Mouse (Mus musculus) adrenal gland, adult 2 months (tissue): ENCODE results near the gene Abca9. TPM values are rescaled to one million over a fixed set of nuclear protein-coding genes. Genes with fewer than 3 reads are reported as not detected.

ENCODE experiments used
- DNase-seq: peaks from one replicate; pipeline ENCODE4 v3.0.0; 2021
- polyA plus RNA-seq: library from polyadenylated mRNA; depleted of rRNA; stranded (reverse); fragments of >200 nt; gene quantifications from 2 replicates; pipeline ENCODE4 v1.2.3, GENCODE M21; 2012; rRNA removed
- total RNA-seq, 2 experiments: library from RNA; stranded (reverse); gene quantifications; 2 replicates each; pipeline ENCODE4 v1.2.3; 2021

Gene Abca9
- total and polyA plus RNA-seq, 3 experiments: 0.42 to 21.3 (median 19.0) TPM

DNA sequence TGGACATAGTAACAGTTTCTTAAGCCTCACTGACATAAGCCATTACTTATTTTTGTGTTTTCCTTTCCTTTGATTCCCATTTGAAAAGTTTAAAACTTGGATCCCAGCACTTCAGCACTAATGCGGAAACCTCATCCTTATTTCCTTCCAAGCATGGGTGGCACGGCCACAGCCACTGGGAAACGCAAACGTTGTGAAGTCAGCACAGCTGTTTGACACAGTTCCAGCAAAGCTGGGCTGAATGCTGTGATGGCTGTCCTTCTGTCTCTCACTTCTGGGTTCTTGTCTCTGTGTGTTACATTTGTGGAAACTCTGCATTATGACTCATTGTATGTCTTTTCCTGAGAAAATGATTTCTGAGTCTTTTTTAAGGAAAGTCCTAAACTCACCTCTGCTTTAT is 107.0 kb downstream of the Abca9 start:
- no peak for DNase-seq

GRCm38 (mm10) chr11:110060127-110060526 is 107.9 kb downstream of the Abca9 start:
- no peak for DNase-seq

GRCm38 (mm10) chr11:110053681-110054080 is 114.3 kb downstream of the Abca9 start:
- DNase-seq: no peak

Other genes with a start within 250 kb of the Abca9 start
- gene Abca8b, start 172.4 kb downstream of the Abca9 start, total RNA-seq: 10 to 100 TPM in 1 of 2 experiments, 1 to 10 TPM in 1; 6.5 to 12.6 TPM
- gene Abca8b, start 172.4 kb downstream of the Abca9 start, polyA plus RNA-seq: 0.58 and 0.62 TPM in 2 replicates
- 10 to 100 TPM; 36.7 to 51.1 TPM for gene Abca8a, start 72.2 kb downstream of the Abca9 start, total RNA-seq
- gene Abca8a, start 72.2 kb downstream of the Abca9 start, polyA plus RNA-seq: 2.5 and 2.6 TPM in 2 replicates
- gene Abca6, start 83.6 kb upstream of the Abca9 start, total RNA-seq: 1 to 10 TPM; 2.1 to 3.5 TPM
- 0.11 and 0.15 TPM in 2 replicates for gene Abca6, start 83.6 kb upstream of the Abca9 start, polyA plus RNA-seq
- gene Abca5, start 169.5 kb upstream of the Abca9 start, total RNA-seq: 10 to 100 TPM; 11.4 to 16.4 TPM
- 0.35 and 0.52 TPM in 2 replicates for gene Abca5, start 169.5 kb upstream of the Abca9 start, polyA plus RNA-seq
- 1 to 10 TPM; 4.0 to 4.4 TPM for gene Map2k6, start 230.9 kb upstream of the Abca9 start, total RNA-seq
- gene Map2k6, start 230.9 kb upstream of the Abca9 start, polyA plus RNA-seq: 0.42 and 0.45 TPM in 2 replicates